Mouse (Mus musculus) heart, adult 9 months (tissue): ENCODE results near the gene Zfp605.
A peak's percentile ranks its signal among the peaks of the same experiment; 100 is the strongest.
"Not testable (repeated sequence)": the region's sequence is repeated elsewhere in the genome, so short reads cannot be mapped to it uniquely, and the experiment has no call there.

Experiments
- DNase-seq, 2 experiments: peaks; one replicate each; pipeline ENCODE4 v3.0.0; 2022; ENCODE audit warnings: low spot score in 2 of 2

Zfp605 gene

GRCm38 (mm10) chr5:110109991-110110441 lies at the start of gene Zfp605:
TSS of gene Zfp605 (plus strand) at chr5:110110092.
- peak; percentile 88 to 91 for DNase-seq

GRCm38 (mm10) chr5:110072413-110072812 lies 37.5 kb upstream of the Zfp605 start, which contains the start of gene Gm17655:
TSS of gene Gm17655 (minus strand) at chr5:110072513.
- DNase-seq: not testable (repeated sequence)

- no peak for DNase-seq
These were observed 26.9 kb upstream of the Zfp605 start for GRCm38 (mm10) chr5:110082961-110083360.

GRCm38 (mm10) chr5:110086161-110086866 lies 23.6 kb upstream of the Zfp605 start:
- no peak for DNase-seq

- no peak for DNase-seq
These were observed 18.3 kb upstream of the Zfp605 start for GRCm38 (mm10) chr5:110091546-110091945.

GRCm38 (mm10) chr5:110094030-110094846 lies 15.7 kb upstream of the Zfp605 start, which contains the start of gene Gm35315:
TSS of gene Gm35315 (minus strand) at chr5:110094420.
- DNase-seq: peak; percentile 90 to 91

- no peak for DNase-seq
These were observed 15.1 kb upstream of the Zfp605 start for GRCm38 (mm10) chr5:110094847-110095213.

GRCm38 (mm10) chr5:110098991-110099477 lies 10.9 kb upstream of the Zfp605 start:
- DNase-seq: no peak

GRCm38 (mm10) chr5:110099656-110100580 lies 10.0 kb upstream of the Zfp605 start, which contains the start of gene Plcxd1:
TSS of gene Plcxd1 (plus strand) at chr5:110099969.
- DNase-seq: no peak

- DNase-seq: no peak
These were observed 8.8 kb upstream of the Zfp605 start for GRCm38 (mm10) chr5:110100921-110101631.

- no peak for DNase-seq
These were observed 8.1 kb upstream of the Zfp605 start for GRCm38 (mm10) chr5:110101716-110102347.

GRCm38 (mm10) chr5:110102429-110102828 lies 7.5 kb upstream of the Zfp605 start:
- no peak for DNase-seq

- no peak for DNase-seq
These were observed 6.9 kb upstream of the Zfp605 start for GRCm38 (mm10) chr5:110102853-110103625.

- no peak for DNase-seq
These were observed 5.8 kb upstream of the Zfp605 start for GRCm38 (mm10) chr5:110103901-110104615.

GRCm38 (mm10) chr5:110104616-110105380 lies 5.1 kb upstream of the Zfp605 start:
- no peak for DNase-seq

GRCm38 (mm10) chr5:110106140-110106871 lies 3.6 kb upstream of the Zfp605 start:
- no peak for DNase-seq

GRCm38 (mm10) chr5:110106901-110107564 lies 2.9 kb upstream of the Zfp605 start:
- DNase-seq: no peak
